Mouse (Mus musculus) midbrain, embryonic 12.5 days (tissue): ENCODE results near the gene Klk8. TPM values are rescaled to one million over a fixed set of nuclear protein-coding genes. Genes with fewer than 3 reads are reported as not detected.
A peak's percentile ranks its signal among the peaks of the same experiment; 100 is the strongest.

Experiments
- ATAC-seq: fragments of 200-750 bp; cut with Nextera tagmentation; 2 replicates; pipeline ENCODE4 v1.8.0; 2017; ENCODE audit warnings: low read depth, moderate TSS enrichment, moderate library complexity; ENCODE audit not compliant: low FRiP score
- H3K27ac ChIP-seq: fragments of 300-500 bp; sonication (generic); replicated peaks from 2 replicates; pipeline ENCODE4 v1.5.1; 2016; ENCODE audit warnings: mild to moderate bottlenecking
- H3K27me3 ChIP-seq: fragments of 300-500 bp; sonication (generic); 2 replicates; pipeline ENCODE4 v1.6.1; 2016; ENCODE audit warnings: mild to moderate bottlenecking
- H3K36me3 ChIP-seq: fragments of 300-500 bp; sonication (generic); 2 replicates; pipeline ENCODE4 v1.6.1; 2016
- H3K4me1 ChIP-seq: fragments of 300-500 bp; sonication (generic); 2 replicates; pipeline ENCODE4 v1.6.1; 2016
- H3K4me2 ChIP-seq: fragments of 300-500 bp; sonication (generic); replicated peaks from 2 replicates; pipeline ENCODE4 v1.6.1; 2016; ENCODE audit warnings: mild to moderate bottlenecking, moderate library complexity
- H3K4me3 ChIP-seq: fragments of 300-500 bp; sonication (generic); 2 replicates; pipeline ENCODE4 v1.5.1; 2016; ENCODE audit warnings: mild to moderate bottlenecking
- H3K9ac ChIP-seq: fragments of 300-500 bp; sonication (generic); replicated peaks from 2 replicates; pipeline ENCODE4 v1.6.1; 2016; ENCODE audit warnings: mild to moderate bottlenecking, moderate library complexity
- H3K9me3 ChIP-seq: fragments of 300-500 bp; sonication (generic); 2 replicates; pipeline ENCODE4 v1.6.1; 2016; ENCODE audit warnings: mild to moderate bottlenecking
- WGBS: fragments of 180-500 bp; shearing (Covaris S2); methylation state at CpG from one replicate; pipeline ENCODE4 v1.1.7; 2016; 5-methylcytosine and 5-hydroxymethylcytosine counted together
- polyA plus RNA-seq: library from polyadenylated mRNA; unstranded; fragments of >200 nt; fragmentation: Nextera tagmentation; extraction: Ambion mirVana; gene quantifications from 2 replicates; pipeline ENCODE4 v1.2.1, GENCODE M21; 2016

Klk8 gene
- polyA plus RNA-seq, 1 experiment from 2014 or later = 6.3 TPM

- Histone ChIP-seq H3K4me2 (no peak overlapping the region), H3K4me1 (peaks cover 8% of the 10 kb centered on the region; the same call in 1 of the 2 replicates), H3K36me3 (no peaks in the 10 kb centered on the region), H3K27me3 (no peaks in the 10 kb centered on the region; the same call in 1 of the 2 replicates), H3K9me3 (no peaks in the 10 kb centered on the region), H3K9ac (no peak overlapping the region), H3K27ac (no peak overlapping the region), H3K4me3 (no peak overlapping the region)
- no peak for ATAC-seq
- 88% methylated on average over 5 of the region's 5 CpGs for WGBS
Measured at GRCm38 (mm10) chr7:43776506-43776905, 20.9 kb upstream of the Klk8 start.

GRCm38 (mm10) chr7:43777423-43777822 is 20.0 kb upstream of the Klk8 start:
- H3K36me3 ChIP-seq = no peaks in the 10 kb centered on the region
- H3K9me3 ChIP-seq = no peaks in the 10 kb centered on the region
- 88% methylated on average over 12 of the region's 12 CpGs for WGBS
- no peak overlapping the region for H3K4me2 ChIP-seq
- ATAC-seq = no peak
- no peak overlapping the region for H3K27ac ChIP-seq
- peaks cover under 1% of the 10 kb centered on the region; the same call in 1 of the 2 replicates for H3K27me3 ChIP-seq
- H3K9ac ChIP-seq = no peak overlapping the region
- H3K4me1 ChIP-seq = peaks cover 10% of the 10 kb centered on the region; the same call in 1 of the 2 replicates
- no peak overlapping the region for H3K4me3 ChIP-seq

- Histone ChIP-seq H3K4me2 (no peak overlapping the region), H3K9ac (no peak overlapping the region), H3K27me3 (peaks cover 10% of the 10 kb centered on the region), H3K4me1 (peaks cover 15% of the 10 kb centered on the region; the same call in 1 of the 2 replicates), H3K9me3 (no peaks in the 10 kb centered on the region), H3K36me3 (no peaks in the 10 kb centered on the region), H3K4me3 (no peak overlapping the region), H3K27ac (no peak overlapping the region)
- no peak for ATAC-seq
- WGBS = 89% methylated on average over 10 of the region's 10 CpGs
Measured at GRCm38 (mm10) chr7:43778176-43778970, 19.0 kb upstream of the Klk8 start.

- H3K36me3 ChIP-seq = no peaks in the 10 kb centered on the region
- H3K27me3 ChIP-seq = peaks cover 20% of the 10 kb centered on the region
- no peak for ATAC-seq
- peaks cover 9% of the 10 kb centered on the region; the same call in 1 of the 2 replicates for H3K4me1 ChIP-seq
- H3K9ac ChIP-seq = no peak overlapping the region
- 73% methylated on average over 6 of the region's 6 CpGs for WGBS
- no peaks in the 10 kb centered on the region for H3K9me3 ChIP-seq
- no peak overlapping the region for H3K27ac ChIP-seq
- H3K4me3 ChIP-seq = no peak overlapping the region
- H3K4me2 ChIP-seq = no peak overlapping the region
Measured at GRCm38 (mm10) chr7:43780241-43780640, 17.1 kb upstream of the Klk8 start.

GRCm38 (mm10) chr7:43780746-43781145 is 16.6 kb upstream of the Klk8 start, which contains the start of gene Klk10:
Gene Klk10 (plus strand): TSS chr7:43781035.
- Histone ChIP-seq H3K27ac (no peak within 1 kb of the TSS), H3K9ac (no peak within 1 kb of the TSS), H3K36me3 (no peaks in the 10 kb centered on the region), H3K4me1 (peaks cover 7% of the 10 kb centered on the region; the same call in 1 of the 2 replicates), H3K27me3 (peaks cover 20% of the 10 kb centered on the region), H3K4me3 (no peak within 1 kb of the TSS), H3K9me3 (no peaks in the 10 kb centered on the region), H3K4me2 (no peak within 1 kb of the TSS)
- no peak for ATAC-seq
- 53% methylated on average over 5 of the region's 5 CpGs for WGBS

- Histone ChIP-seq H3K27ac (no peak overlapping the region), H3K4me3 (no peak overlapping the region), H3K9me3 (no peaks in the 10 kb centered on the region), H3K4me1 (peaks cover 7% of the 10 kb centered on the region; the same call in 1 of the 2 replicates), H3K27me3 (peaks cover 20% of the 10 kb centered on the region), H3K36me3 (no peaks in the 10 kb centered on the region), H3K9ac (no peak overlapping the region), H3K4me2 (no peak overlapping the region)
- WGBS = 89% methylated on average over 11 of the region's 11 CpGs
- ATAC-seq = no peak
Measured at GRCm38 (mm10) chr7:43781541-43781940, 15.8 kb upstream of the Klk8 start.

- peaks cover 7% of the 10 kb centered on the region; the same call in 1 of the 2 replicates for H3K4me1 ChIP-seq
- peaks cover 20% of the 10 kb centered on the region for H3K27me3 ChIP-seq
- no peaks in the 10 kb centered on the region for H3K9me3 ChIP-seq
- no peaks in the 10 kb centered on the region for H3K36me3 ChIP-seq
- ATAC-seq = peak; percentile 80
- H3K4me3 ChIP-seq = peak overlapping the region; percentile 32
- no peak overlapping the region for H3K27ac ChIP-seq
- 8% methylated on average over 36 of the region's 36 CpGs for WGBS
- H3K4me2 ChIP-seq = peak overlapping the region; percentile 59
- H3K9ac ChIP-seq = peak overlapping the region; percentile 47; the same call in 1 of the 2 replicates
Measured at GRCm38 (mm10) chr7:43782275-43783265, 14.8 kb upstream of the Klk8 start.

GRCm38 (mm10) chr7:43785286-43785685 is 12.1 kb upstream of the Klk8 start:
- H3K36me3 ChIP-seq = no peaks in the 10 kb centered on the region
- H3K4me2 ChIP-seq = no peak overlapping the region
- H3K4me1 ChIP-seq = peaks cover 7% of the 10 kb centered on the region; the same call in 1 of the 2 replicates
- no peaks in the 10 kb centered on the region for H3K9me3 ChIP-seq
- H3K9ac ChIP-seq = no peak overlapping the region
- H3K27me3 ChIP-seq = peaks cover 20% of the 10 kb centered on the region
- H3K4me3 ChIP-seq = no peak overlapping the region
- H3K27ac ChIP-seq = no peak overlapping the region
- no peak for ATAC-seq
- 83% methylated on average over 1 of the region's 1 CpGs for WGBS

GRCm38 (mm10) chr7:43788096-43788495 is 9.3 kb upstream of the Klk8 start:
- Histone ChIP-seq H3K9ac (no peak overlapping the region), H3K4me2 (no peak overlapping the region), H3K4me1 (no peaks in the 10 kb centered on the region), H3K27ac (no peak overlapping the region), H3K4me3 (no peak overlapping the region), H3K27me3 (peaks cover 13% of the 10 kb centered on the region), H3K36me3 (no peaks in the 10 kb centered on the region), H3K9me3 (no peaks in the 10 kb centered on the region)
- no peak for ATAC-seq
- WGBS = 80% methylated on average over 3 of the region's 3 CpGs

- WGBS = 82% methylated on average over 2 of the region's 2 CpGs
- Histone ChIP-seq H3K4me3 (no peak overlapping the region), H3K27me3 (peaks cover under 1% of the 10 kb centered on the region; the same call in 1 of the 2 replicates), H3K9me3 (no peaks in the 10 kb centered on the region), H3K4me2 (no peak overlapping the region), H3K36me3 (no peaks in the 10 kb centered on the region), H3K27ac (no peak overlapping the region), H3K9ac (no peak overlapping the region), H3K4me1 (no peaks in the 10 kb centered on the region)
- ATAC-seq = no peak
Measured at GRCm38 (mm10) chr7:43789295-43789694, 8.1 kb upstream of the Klk8 start.

GRCm38 (mm10) chr7:43791591-43791990 is 5.8 kb upstream of the Klk8 start, which contains the start of gene Klk9:
Gene Klk9 (plus strand): TSS chr7:43791891.
- 71% methylated on average over 7 of the region's 7 CpGs for WGBS
- Histone ChIP-seq H3K4me3 (no peak within 1 kb of the TSS), H3K27ac (no peak within 1 kb of the TSS), H3K9me3 (no peaks in the 10 kb centered on the region), H3K36me3 (no peaks in the 10 kb centered on the region), H3K4me1 (peaks cover 3% of the 10 kb centered on the region; the same call in 1 of the 2 replicates), H3K4me2 (no peak within 1 kb of the TSS), H3K9ac (no peak within 1 kb of the TSS), H3K27me3 (peaks cover 21% of the 10 kb centered on the region)
- ATAC-seq = no peak
